Mouse (Mus musculus): Measurements from ENCODE around the gene Hcls1.

Gene Hcls1

DNA sequence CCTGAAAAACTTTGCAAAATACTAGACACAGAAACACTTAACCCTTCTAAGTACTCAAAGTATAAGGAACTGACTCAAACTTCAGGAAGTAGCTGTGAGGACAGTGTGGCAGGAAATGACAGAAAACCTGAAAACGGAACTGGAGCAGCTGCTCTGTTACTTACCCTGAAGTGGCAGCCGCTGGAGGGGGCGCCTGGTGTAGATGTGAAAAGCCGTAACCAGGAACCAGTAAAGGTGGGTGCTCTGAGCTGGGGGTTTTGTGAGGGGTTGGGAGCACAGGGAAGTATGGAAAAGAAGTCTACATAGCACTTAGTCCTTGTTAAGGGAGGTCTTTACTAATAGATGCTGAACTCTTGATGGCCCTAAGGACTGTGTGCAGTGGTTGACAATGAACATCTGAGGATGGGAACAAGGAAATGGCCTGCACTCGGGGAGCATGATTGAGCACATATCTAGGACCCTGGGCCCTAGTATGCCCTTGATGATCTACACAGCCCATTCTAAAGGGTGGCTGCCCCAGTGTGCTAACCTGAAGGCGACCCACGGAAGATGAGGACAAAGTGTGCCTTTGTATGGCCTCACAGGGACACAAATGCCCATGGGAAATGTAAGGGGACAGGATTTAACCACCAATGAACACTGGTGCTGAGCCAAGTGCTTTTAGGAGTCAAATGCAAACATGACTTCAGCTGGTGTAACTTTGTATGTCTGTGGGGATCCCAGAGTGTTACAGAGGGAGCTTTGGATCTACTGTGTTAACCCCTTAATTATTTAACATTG, at the start of gene Hcls1:
Gene Hcls1, plus strand, starts transcription at position 143 of the 780 bp plus-strand sequence.
- CTCF ChIA-PET, result interaction anchor here (0.8 to 1.1 kb wide), 2 partner anchors 9 to 77 kb away, joined by 3 read pairs; no protein-coding TSS in a partner anchor

DNA sequence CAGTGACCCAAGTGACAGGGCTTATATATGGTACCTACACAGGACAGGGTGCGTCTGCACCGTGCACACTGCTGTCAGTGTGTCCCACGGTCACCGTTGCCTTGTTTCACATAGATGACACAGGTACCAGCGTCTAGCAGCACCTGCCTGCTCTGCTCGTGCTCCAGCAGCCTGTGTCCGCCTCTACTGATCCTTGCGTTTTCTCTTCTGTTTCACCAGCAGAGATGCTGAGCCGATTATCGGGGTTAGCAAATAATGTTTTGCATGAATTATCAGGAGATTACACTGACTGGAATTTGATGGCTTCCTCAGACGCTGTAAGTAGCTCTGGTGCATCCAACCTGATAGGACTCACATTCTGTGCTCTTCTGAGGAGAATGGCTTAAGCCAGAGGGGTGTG, 48.9 kb upstream of the Hcls1 start:
- CTCF ChIA-PET, result no interaction called here

DNA sequence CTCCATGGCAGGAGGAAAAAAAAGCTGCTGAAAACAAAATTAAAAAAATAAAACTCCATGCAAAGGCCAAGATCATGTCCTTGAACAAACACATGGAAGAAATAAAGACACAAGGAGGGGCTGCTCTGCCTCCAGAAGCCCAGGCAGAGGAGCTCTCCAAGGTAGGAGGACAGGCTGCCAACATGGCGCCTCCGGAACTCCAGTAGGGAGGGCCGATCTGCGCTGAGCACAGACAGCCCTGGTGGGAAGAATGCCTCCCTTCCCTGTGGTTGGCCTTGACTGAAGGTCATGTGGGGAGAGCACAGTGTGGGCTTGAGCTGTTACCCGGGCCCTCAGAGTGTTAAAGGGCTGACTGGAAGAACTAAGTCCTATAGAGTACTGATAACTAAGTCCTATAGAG, 47.2 kb upstream of the Hcls1 start:
- CTCF ChIA-PET, result no interaction called here

DNA sequence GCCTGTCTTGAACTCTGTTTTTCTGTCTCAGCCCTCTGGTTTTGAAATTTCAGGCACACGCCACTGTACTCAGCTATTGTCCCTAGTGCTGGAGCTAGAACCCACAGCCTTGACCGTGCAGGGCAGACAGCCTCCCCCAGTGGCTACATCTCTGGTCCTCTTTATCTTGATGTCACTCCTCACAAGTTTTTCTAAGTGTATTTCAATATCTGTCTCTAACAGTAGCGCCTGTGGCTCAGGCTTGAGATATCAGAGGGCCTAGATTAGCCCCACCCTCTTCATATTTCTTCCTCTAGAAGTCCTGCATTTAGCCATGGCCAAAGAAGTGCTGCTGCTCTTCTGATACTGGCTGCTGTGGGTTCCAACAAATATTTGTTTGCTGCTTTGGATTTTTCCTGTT, 44.2 kb upstream of the Hcls1 start:
- CTCF ChIA-PET, result no interaction called here

DNA sequence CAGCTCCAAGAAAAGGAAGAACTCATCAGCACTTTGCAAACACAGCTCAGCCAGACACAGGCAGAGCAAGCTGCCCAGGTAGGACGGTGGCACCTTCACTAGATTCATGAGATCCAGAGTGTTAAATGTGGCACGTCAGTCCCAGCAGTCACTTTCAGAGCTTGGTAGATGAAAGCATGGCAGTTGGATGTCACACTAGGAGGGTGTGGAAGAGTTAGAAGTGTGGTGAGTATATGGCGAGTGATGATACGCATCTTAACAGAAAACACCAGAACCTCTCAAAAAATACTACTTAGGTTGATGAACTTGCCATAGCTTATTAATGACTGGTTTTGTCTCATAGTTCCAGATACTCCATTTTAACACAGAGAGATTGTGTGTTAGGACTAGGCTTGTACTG, 43.4 kb upstream of the Hcls1 start:
- CTCF ChIA-PET, result no interaction called here

DNA sequence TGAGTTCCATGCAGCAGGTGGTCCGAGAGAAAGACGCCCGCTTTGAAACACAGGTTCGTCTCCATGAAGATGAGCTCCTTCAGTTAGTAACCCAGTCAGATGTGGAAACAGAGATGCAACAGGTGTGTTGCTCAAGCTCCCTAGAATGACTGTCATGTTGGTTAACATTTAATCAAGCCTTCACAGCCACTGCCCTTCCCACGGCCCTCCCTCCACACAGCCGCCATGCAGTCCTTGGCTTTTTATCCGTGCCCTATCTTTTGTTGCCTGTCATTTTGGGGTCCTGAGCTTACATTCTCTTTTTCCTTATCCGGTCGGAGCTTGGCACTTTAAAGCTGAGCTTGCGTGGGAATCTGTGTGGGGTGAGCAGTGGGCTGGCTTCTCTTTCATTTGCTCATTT, 41.5 kb upstream of the Hcls1 start:
- CTCF ChIA-PET, result no interaction called here

DNA sequence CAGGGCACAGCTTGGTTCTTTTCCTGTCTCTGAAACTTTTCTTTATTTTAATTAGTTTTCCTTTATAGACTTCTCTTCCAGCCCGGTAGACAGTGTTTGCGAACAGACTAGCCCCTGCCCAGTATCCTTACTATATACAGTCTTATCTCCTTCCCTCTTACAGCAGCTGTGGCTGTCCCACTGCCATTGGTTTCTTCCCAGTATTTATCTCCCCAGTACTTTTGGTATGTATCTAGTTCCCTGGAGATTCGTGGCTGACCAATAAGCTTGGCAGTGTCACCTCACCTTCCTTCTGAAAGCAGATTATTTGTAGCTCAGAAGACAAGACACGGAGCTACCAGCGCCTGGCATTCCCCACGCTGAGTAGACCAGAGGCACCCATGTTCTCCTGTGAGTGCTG, 38.1 kb upstream of the Hcls1 start:
- CTCF ChIA-PET, result no interaction called here

DNA sequence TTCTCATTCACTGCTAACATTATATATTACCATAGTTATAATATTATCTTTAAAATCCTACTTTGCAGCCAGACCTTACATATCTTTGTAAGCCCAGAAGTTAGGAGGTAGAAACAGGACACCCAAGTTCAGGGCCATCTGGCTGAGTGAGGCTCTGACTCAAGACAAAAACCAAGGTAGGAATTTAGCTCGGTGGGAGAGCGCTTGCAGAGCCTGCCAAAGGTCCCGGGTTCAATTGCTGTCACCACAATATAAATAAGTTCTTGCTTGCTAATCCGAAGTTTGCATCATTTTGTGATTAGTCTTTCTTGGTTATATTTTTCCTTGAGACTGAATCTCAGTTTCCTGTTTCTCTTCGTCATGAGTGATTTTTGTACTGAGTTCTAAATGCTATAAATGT, 31.6 kb upstream of the Hcls1 start:
- CTCF ChIA-PET, result no interaction called here

DNA sequence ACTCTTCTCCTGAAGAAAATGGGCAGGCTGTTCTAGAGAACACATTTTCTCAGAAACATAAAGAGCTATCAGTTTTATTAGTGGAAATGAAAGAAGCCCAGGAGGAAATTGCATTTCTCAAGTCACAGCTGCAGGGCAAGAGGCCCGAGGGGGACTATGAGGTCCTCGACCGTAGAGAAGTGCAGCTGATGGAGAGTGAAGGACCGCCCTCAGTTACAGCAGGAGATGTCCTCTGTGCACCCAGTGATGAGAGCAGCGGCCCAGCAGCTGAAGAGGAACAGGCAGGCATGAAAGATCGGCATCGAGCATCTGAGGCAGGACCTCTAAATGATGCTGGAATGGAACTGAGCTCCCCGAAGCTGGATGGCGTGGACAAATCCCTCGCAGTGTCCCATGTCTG, 22.9 kb upstream of the Hcls1 start:
- CTCF ChIA-PET, result no interaction called here

DNA sequence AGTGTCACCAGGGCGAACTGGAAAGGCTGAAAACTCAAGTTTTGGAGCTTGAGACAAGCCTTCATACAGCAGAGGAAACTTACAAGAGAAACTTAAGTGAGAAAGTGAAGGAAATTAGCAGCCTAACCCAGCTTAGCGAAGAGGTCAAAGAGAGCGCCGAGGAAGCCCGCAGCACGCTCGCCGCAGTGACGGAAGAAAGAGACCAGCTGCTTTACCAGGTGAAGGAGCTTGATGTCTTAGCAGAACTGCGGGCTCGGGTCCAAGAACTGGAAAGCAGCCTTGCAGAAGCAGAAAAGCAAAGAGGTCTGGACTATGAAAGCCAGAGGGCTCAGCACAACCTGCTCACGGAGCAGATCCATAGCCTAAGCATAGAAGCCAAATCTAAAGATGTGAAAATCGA, 22.5 kb upstream of the Hcls1 start:
- CTCF ChIA-PET, result no interaction called here

DNA sequence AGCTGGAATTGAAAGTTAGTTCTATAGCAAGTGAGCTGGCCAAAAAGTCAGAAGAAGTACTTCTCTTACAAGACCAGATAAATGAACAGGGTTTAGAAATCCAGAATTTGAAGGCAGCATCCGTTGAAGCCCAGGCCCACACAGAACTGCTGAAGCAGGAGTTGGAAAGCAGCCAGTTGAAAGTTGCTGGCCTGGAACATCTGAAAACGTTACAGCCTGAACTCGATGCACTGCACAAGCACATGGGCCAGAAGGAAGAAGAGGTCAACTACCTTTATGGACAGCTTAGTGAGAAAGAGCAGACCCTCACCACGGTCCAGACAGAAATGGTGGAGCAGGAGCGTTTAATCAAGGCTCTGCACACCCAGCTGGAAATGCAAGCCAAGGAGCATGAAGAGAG, 20.6 kb upstream of the Hcls1 start:
- CTCF ChIA-PET, result no interaction called here

DNA sequence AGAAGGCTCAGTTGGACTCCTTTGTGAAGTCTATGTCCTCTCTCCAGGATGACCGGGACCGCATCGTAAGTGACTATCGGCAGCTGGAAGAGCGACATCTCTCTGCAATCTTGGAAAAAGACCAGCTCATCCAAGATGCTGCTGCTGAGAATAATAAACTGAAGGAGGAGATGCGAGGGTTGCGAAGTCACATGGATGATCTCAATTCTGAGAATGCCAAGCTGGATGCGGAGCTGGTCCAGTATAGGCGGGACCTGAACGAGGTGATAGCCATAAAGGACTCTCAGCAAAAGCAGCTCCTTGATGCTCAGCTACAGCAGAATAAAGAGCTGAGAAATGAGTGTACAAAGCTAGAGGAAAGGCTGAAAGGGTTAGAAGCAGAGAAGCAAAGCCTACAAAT, 16.3 kb upstream of the Hcls1 start:
- CTCF ChIA-PET, result interaction anchor here (0.6 kb wide), 1 partner anchor 120 kb away, joined by 6 read pairs; no protein-coding TSS in a partner anchor

DNA sequence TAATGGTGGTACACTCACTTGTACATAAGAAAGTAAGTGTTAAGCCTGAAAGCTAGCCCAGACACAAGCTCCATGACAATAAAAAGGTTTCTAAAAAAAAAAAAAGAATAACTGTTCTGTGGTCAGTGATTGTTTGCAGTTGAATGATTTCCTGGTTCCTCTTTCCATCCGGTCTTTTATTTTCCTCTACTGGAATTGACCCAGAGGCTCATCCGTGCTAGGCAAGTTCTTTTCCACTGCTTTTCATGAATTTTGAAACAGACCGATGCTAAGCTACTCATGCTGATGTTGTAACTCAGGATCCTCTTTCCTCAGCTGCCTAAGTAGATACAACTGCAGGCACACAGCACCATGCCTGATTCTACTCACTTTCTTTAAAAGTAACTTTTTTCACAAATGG, 14.4 kb upstream of the Hcls1 start:
- CTCF ChIA-PET, result no interaction called here

DNA sequence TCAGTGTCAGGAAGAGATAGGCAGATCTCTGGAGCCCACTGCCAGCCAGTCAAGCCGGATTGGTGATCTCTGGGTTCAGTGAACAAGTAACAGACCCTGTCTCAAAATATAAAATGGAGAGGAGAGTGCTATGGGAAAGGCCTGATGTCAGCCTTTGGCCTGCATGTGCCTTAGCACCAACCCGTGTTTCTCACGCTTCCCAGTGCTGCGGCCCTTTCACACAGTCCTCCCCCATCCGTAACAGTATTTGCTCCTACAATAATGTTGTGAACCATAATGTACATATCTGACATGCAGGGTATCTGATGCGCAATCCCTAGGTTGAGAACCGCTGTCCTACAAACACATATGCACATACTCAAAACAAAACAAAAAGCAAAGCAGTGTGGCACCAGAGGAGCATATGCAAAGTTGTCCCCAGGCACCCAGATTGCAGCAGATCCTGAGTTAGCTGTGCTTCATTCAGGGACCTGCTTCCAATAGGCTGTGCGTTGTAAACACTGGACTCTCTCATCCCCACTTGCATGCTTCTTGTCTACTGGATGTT, 13.6 kb upstream of the Hcls1 start:
- CTCF ChIA-PET, result interaction anchor here (0.7 kb wide), 1 partner anchor 254 kb away, joined by 3 read pairs; no protein-coding TSS in a partner anchor

DNA sequence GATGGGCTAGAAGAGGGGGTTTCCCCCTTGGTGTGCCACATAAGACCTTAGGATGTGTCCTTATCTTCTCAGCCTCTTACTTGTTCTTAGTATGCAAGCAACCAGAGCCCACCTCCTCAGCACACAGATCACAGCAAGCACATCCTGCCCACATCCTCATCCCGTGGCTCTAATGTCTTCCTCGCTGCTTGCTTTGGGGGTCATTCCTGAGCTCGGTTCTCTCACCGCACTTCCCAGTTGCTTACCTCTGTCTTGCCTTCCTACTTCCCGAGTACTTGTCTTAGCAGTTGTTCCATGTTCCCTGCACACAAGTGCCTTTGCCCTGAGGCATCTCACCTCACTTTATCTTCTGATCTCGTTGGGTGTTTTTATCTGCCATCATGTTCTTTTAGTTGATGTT, 12.8 kb upstream of the Hcls1 start:
- CTCF ChIA-PET, result no interaction called here

DNA sequence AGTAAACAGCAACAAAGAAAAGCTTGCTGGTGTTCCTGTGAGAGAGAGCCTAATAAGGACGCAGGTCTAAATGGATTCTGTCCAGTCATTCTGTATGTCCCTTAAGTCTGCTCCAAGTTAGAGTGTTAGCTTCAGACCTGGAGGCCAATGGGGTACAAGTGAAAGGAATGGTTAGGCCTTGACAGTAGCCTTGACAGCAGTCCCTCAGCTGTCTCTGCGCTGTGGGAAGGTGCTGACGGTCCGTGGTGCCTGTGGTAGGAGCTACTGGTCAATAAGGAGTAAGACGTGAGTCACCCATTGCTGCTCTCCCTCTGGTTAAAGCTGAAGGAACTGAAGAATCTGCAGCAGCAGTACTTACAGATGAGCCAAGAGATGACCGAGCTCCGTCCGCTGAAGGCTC, 10.5 kb upstream of the Hcls1 start:
- CTCF ChIA-PET, result no interaction called here

DNA sequence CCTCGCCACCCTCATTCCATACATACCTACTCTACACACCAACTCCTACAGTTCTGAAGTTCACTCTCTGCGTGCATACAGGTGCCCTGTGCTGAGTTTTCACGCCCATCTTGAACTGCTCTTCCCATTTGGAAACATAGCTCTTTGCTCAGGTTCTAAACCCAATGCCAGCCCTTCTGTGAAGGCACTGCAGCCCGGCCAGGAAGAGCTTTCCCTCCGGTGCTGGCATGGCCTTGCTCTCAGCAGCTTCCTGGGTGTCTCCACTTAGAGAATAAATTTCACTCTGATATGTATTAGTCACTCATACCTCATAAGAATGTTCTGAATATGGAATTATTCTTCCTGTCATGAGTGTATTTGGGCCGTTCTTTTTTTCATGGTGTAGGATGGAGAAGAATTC, 9.4 kb upstream of the Hcls1 start:
- CTCF ChIA-PET, result interaction anchor here (0.5 to 1.1 kb wide), 2 partner anchors 8 to 76 kb away, joined by 5 to 6 read pairs; no protein-coding TSS in a partner anchor

DNA sequence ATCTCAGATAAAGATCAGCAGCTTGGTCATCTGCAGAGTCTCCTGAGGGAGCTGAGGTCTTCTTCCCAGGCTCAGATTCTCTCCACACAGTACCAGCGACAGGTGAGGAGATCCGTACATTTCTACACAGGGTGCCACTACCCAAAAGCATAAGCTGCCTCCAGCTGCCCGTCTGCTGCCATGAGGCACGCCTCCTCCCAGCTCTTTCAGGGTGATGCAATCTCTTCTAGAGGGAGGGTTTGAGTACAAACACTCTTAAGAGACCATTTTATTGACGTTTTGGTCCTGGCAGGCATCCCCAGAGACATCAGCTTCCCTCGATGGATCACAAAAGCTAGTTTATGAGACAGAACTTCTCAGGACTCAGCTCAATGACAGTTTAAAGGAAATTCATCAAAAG, 9.0 kb upstream of the Hcls1 start:
- CTCF ChIA-PET, result interaction anchor here (0.5 to 1.1 kb wide), 2 partner anchors 9 to 75 kb away, joined by 5 to 6 read pairs; no protein-coding TSS in a partner anchor

DNA sequence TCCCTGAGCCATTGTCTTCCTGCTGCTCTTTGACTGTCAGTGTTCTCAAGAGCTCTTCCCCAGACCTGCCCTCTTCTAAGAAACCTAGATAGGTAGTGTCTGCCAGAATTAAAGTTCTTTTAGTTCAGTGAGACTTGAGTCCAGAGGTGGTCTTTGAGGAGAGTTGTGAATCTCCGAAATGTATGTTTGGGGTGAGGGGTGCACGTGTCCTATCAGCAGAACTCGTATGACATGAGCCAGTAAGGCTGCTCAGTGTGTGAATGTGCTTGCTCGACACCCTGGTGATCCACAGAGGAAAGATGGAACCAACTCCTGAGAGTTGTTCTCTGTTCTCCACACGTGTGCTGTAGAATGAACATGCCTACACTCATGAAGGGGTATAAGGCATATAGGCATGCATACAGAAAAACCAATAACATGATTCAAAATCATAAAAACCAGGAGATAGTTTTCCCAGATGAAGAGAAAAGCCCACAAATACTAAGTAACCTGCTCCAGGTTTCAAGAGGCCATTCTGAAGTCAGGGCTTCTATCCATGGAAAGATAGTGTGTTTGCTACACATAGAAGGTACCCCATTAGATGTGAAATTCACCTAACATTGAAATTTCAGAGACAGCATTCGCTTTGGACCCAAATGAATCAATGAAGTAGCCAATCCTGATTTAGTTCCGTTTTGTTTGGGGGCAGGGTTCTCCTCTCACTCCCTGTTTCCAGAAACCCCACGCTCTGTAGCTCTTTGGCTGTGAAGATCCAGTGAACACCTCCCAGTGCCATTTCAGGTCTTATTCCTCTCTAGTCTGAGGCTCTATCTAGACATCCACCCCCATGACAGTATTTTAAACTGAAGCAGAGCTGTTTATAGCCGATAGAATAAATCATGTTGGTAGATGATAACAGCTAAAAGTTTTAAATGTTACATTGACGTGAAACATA, 8.0 kb upstream of the Hcls1 start:
- CTCF ChIA-PET, result no interaction called here

DNA sequence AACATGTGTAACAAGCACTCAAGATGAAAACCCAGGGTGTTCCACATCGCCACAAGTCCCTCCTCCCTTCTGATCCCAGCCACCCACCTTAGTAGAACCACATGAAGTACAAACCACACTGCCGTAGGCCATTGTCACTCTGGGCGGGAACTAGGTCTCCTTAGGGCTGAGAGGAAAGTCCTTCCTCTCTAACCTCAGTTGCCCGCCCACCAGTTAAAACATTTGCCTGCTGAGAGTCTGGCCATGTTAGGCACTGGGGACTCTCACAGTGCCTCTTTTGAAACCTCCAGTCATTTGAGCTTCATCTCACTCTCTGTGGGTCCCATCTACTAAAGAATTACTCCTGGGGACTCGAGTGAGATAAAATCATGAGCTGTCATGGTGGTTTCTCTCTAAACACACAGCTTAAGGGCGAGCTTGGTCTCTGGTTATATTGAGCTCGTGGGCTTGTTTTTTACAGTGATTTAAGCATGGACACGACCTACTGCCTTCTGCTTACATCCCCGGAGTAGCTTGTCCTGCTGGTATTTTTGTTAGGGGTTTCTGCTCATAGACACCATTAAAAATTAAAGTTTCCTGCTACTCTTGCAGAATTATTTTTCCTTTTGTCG, 7.2 kb upstream of the Hcls1 start:
- CTCF ChIA-PET, result no interaction called here

DNA sequence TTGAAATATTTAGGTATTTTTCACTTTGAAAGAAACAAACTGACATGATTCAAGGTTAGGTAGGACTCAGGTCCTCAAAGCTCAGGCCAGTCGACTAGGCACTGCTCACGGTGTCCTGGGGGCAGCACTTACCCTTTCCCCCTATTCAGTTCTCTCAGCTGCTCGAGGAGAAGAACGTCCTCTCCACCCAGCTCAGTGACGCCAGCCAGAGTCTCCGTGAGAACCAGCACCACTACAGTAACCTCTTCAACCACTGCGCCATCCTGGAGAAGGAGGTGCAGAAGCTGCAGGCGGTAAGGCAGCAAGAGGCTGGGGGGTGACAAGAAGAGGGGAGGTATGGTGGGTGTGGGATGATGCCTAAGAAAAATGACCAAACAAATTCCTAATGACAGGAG, 6.7 kb upstream of the Hcls1 start:
- CTCF ChIA-PET, result interaction anchor here (0.5 kb wide), 1 partner anchor 52 kb away, joined by 3 read pairs; no protein-coding TSS in a partner anchor

DNA sequence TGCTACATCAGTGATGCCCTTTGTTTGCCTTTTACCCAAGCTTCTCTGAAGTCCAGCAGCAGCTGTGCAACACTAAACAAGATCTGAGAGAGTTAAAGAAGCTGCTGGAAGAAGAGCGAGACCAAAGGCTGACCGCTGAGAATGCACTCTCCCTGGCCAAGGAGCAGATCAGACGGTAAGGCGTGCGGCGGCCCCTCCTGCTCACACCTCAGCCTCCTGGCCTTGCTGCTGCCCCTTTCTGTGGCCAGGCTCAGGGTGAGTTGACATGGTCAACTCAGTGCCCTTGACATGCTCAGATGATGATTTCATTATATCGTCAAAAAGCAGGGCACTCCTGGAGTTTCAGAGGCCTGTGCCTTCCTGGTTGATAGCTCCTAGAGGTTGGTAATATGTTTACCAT, 5.6 kb upstream of the Hcls1 start:
- CTCF ChIA-PET, result no interaction called here
